Mouse (Mus musculus): ENCODE measurements around the gene Gm11060. TPM values are rescaled to one million over a fixed set of nuclear protein-coding genes. Genes with fewer than 3 reads are reported as not detected.
A peak's percentile ranks its signal among the peaks of the same experiment; 100 is the strongest.

The Gm11060 gene
- polyA plus RNA-seq, 1 experiment from 2014 or later: not detected

DNA sequence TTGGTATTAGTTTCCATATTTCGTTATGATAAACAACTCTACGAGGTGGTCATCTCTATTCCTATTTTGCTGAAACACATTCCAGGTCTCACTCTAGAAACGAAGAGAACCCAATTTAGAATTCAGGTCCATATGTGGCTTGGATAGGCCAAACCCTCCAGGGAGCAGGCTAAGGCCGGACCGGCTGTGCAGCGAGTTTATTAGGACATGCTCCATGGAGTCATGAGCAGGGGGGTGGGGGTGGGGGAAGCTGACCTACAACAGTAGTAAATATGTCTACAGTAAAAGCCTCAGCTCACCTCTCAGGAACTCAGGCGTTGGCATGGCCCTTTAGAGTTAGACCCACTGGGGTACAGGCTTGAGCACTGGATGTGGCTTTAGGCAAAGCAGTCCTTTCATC is 14.7 kb upstream of the Gm11060 start:
- ATAC-seq (ENCODE audit: low FRiP score, low TSS enrichment): peak; percentile 61; the same call in 1 of the 2 replicates
- Histone ChIP-seq H3K36me3 (ENCODE audit: control insufficient read depth, insufficient read depth, low read length) (no peaks in the 10 kb centered on the region), H3K4me3 (ENCODE audit: low read length) (no peak overlapping the region), H3K9me3 (ENCODE audit: control insufficient read depth, low read length) (no peaks in the 10 kb centered on the region), H3K4me2 (replicated peaks; ENCODE audit: low read depth, low read length) (no peak overlapping the region), H3K4me1 (ENCODE audit: control insufficient read depth, insufficient read depth, low read length) (peaks cover 18% of the 10 kb centered on the region; the same call in 1 of the 2 replicates), H3K27ac (ENCODE audit: low read depth, low read length) (no peak overlapping the region), H3K27me3 (ENCODE audit: control insufficient read depth, insufficient read depth, low read length) (no peaks in the 10 kb centered on the region), H3K9ac (ENCODE audit: low read depth, low read length) (no peak overlapping the region)
- WGBS: 49% methylated on average over 7 of the region's 7 CpGs

DNA sequence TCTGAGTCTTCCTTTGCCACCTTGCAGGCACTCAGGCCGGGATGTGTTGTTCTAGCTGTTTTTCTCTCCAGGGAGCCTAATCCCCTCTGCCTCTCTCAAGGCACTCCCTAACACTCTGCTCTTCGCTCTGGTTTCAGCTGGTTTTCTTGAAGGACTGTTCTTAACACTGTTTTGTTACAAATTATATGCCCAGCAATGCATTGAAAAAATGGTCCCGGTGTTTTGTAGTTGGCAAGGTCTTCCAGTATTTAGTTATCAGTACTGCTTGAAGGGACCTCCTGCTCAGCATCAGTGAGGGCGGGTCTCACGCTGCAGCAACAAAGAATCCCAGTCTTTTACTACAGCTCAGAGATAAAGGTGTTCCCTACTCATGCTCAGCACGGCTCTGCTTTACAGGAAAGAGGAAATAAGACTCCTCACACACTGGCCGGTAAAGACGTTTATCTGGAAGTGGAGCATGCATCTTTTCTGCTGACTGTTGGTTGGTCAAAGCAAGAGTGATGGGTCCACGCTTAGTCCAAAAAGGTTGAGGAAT is 9.5 kb upstream of the Gm11060 start:
- 45% methylated on average over 9 of the region's 9 CpGs for WGBS
- no peak for ATAC-seq (ENCODE audit: low FRiP score, low TSS enrichment)

DNA sequence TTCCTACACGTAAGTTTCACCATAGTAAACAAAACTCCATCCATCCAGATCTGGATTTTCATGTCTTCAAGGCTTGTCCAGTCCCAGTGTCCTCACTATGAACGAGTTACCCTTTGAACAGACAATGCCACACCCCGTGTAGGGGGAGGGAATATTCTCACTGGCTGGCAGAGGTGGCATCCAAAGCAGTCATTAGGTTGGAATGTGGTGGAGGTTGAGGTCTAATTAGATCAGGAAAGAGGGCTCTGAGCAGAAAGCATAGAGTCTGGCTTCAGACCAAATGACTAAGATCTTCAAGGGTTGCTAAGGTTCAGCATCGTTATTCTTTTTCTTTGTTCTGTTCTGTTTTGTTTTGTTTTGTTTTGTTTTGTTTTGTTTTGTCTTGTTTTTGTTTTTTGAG is 7.8 kb upstream of the Gm11060 start:
- no peak overlapping the region for H3K4me3 ChIP-seq (ENCODE audit: low read length)

More for the DNA sequence above, 9.5 kb upstream of the Gm11060 start:
- H3K4me1 ChIP-seq (ENCODE audit: control insufficient read depth, insufficient read depth, low read length): peaks cover 2% of the 10 kb centered on the region; the same call in 1 of the 2 replicates
- H3K9ac ChIP-seq (ENCODE audit: low read depth, low read length): no peak overlapping the region
- no peaks in the 10 kb centered on the region for H3K36me3 ChIP-seq (ENCODE audit: control insufficient read depth, insufficient read depth, low read length)
- H3K4me3 ChIP-seq (ENCODE audit: low read length): no peak overlapping the region
- H3K27ac ChIP-seq (ENCODE audit: low read depth, low read length): no peak overlapping the region
- H3K4me2 ChIP-seq (replicated peaks; ENCODE audit: low read depth, low read length): no peak overlapping the region
- no peaks in the 10 kb centered on the region for H3K27me3 ChIP-seq (ENCODE audit: control insufficient read depth, insufficient read depth, low read length)
- H3K9me3 ChIP-seq (ENCODE audit: control insufficient read depth, low read length): no peaks in the 10 kb centered on the region

DNA sequence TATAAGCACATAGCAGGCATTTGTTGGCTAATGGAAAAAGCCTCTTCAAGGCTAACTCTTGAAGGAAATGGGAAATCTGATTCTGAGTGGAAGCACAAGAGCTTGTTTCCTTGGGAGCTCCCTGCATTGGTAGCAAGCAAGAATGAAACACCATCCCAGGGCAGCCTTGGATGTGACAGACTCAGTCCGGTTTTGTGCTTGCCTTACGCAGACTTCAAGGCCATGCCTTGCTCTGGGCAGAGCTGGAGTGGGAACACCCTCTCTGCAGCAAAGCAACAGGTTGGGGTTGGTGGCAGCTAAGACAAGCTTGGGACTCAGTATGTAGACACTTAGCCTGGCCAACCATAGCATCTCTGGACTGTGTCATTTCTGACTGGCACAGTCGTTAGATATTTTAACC is 5.7 kb upstream of the Gm11060 start:
- Histone ChIP-seq H3K36me3 (ENCODE audit: control insufficient read depth, insufficient read depth, low read length) (no peaks in the 10 kb centered on the region), H3K9ac (ENCODE audit: low read depth, low read length) (no peak overlapping the region), H3K27me3 (ENCODE audit: control insufficient read depth, insufficient read depth, low read length) (no peaks in the 10 kb centered on the region), H3K9me3 (ENCODE audit: control insufficient read depth, low read length) (no peaks in the 10 kb centered on the region), H3K4me3 (ENCODE audit: low read length) (no peak overlapping the region), H3K27ac (ENCODE audit: low read depth, low read length) (no peak overlapping the region), H3K4me2 (replicated peaks; ENCODE audit: low read depth, low read length) (no peak overlapping the region), H3K4me1 (ENCODE audit: control insufficient read depth, insufficient read depth, low read length) (peaks cover 23% of the 10 kb centered on the region)
- ATAC-seq (ENCODE audit: low FRiP score, low TSS enrichment): no peak
- WGBS: 96% methylated on average over 3 of the region's 3 CpGs

More for the DNA sequence above, 7.8 kb upstream of the Gm11060 start:
- Histone ChIP-seq H3K9me3 (ENCODE audit: control insufficient read depth, low read length) (no peaks in the 10 kb centered on the region), H3K27ac (ENCODE audit: low read depth, low read length) (no peak overlapping the region), H3K9ac (ENCODE audit: low read depth, low read length) (no peak overlapping the region), H3K36me3 (ENCODE audit: control insufficient read depth, insufficient read depth, low read length) (no peaks in the 10 kb centered on the region), H3K27me3 (ENCODE audit: control insufficient read depth, insufficient read depth, low read length) (no peaks in the 10 kb centered on the region), H3K4me1 (ENCODE audit: control insufficient read depth, insufficient read depth, low read length) (peaks cover 8% of the 10 kb centered on the region; the same call in 1 of the 2 replicates), H3K4me2 (replicated peaks; ENCODE audit: low read depth, low read length) (no peak overlapping the region)
- ATAC-seq (ENCODE audit: low FRiP score, low TSS enrichment): no peak
- WGBS: 81% methylated on average over 4 of the region's 4 CpGs

DNA sequence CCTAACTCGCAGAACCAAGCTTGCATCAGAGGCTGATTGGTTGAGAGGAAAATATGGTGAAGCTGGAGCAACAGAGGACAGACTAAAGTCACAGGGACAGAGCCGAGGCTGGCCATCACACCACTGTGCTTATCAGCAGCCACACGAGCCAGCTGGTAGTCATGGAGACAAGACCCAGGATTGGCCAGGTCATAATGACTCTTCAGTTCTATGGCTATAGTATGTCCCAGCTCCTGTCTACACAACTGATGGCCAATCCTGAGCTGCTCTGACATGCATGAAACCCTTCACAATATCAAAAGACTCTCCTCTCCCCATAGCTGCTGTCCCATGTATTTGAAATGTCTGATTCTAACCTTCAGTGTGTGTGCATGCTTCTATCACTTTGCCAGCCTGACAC is 3.8 kb upstream of the Gm11060 start:
- no peak overlapping the region for H3K4me3 ChIP-seq (ENCODE audit: low read length)
- no peak for ATAC-seq (ENCODE audit: low FRiP score, low TSS enrichment)
- H3K9ac ChIP-seq (ENCODE audit: low read depth, low read length): no peak overlapping the region
- H3K4me2 ChIP-seq (replicated peaks; ENCODE audit: low read depth, low read length): no peak overlapping the region
- H3K9me3 ChIP-seq (ENCODE audit: control insufficient read depth, low read length): no peaks in the 10 kb centered on the region
- no peaks in the 10 kb centered on the region for H3K27me3 ChIP-seq (ENCODE audit: control insufficient read depth, insufficient read depth, low read length)
- H3K4me1 ChIP-seq (ENCODE audit: control insufficient read depth, insufficient read depth, low read length): peaks cover 23% of the 10 kb centered on the region
- no peaks in the 10 kb centered on the region for H3K36me3 ChIP-seq (ENCODE audit: control insufficient read depth, insufficient read depth, low read length)
- H3K27ac ChIP-seq (ENCODE audit: low read depth, low read length): no peak overlapping the region
- 68% methylated on average over 3 of the region's 3 CpGs for WGBS

DNA sequence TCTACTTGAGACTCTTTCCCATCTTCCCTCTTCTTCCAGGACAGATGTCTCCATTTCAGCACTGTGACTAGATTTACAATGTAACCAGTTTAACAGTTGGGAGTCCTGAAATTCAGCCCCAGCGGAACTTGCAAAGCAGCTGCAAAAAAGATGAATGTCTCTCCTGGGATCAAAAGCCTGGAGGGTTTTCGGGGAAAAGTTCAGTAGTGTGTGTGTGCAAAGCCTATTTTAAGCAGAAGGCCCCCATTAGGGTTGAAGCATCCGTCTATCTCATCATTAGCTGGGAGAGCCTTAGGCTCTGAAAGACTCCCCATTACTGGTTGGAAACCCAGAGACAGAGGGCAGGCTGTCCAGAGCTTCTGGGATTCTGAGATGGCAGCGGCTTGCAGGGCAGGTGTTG is 2.7 kb upstream of the Gm11060 start:
- WGBS: 32% methylated on average over 4 of the region's 4 CpGs
- H3K27ac ChIP-seq (ENCODE audit: low read depth, low read length): peak overlapping the region; percentile 89
- no peaks in the 10 kb centered on the region for H3K27me3 ChIP-seq (ENCODE audit: control insufficient read depth, insufficient read depth, low read length)
- no peak overlapping the region for H3K9ac ChIP-seq (ENCODE audit: low read depth, low read length)
- no peaks in the 10 kb centered on the region for H3K9me3 ChIP-seq (ENCODE audit: control insufficient read depth, low read length)
- no peaks in the 10 kb centered on the region for H3K36me3 ChIP-seq (ENCODE audit: control insufficient read depth, insufficient read depth, low read length)
- H3K4me3 ChIP-seq (ENCODE audit: low read length): no peak overlapping the region
- H3K4me2 ChIP-seq (replicated peaks; ENCODE audit: low read depth, low read length): no peak overlapping the region
- peaks cover 23% of the 10 kb centered on the region for H3K4me1 ChIP-seq (ENCODE audit: control insufficient read depth, insufficient read depth, low read length)
- ATAC-seq (ENCODE audit: low FRiP score, low TSS enrichment): peak; percentile 47

DNA sequence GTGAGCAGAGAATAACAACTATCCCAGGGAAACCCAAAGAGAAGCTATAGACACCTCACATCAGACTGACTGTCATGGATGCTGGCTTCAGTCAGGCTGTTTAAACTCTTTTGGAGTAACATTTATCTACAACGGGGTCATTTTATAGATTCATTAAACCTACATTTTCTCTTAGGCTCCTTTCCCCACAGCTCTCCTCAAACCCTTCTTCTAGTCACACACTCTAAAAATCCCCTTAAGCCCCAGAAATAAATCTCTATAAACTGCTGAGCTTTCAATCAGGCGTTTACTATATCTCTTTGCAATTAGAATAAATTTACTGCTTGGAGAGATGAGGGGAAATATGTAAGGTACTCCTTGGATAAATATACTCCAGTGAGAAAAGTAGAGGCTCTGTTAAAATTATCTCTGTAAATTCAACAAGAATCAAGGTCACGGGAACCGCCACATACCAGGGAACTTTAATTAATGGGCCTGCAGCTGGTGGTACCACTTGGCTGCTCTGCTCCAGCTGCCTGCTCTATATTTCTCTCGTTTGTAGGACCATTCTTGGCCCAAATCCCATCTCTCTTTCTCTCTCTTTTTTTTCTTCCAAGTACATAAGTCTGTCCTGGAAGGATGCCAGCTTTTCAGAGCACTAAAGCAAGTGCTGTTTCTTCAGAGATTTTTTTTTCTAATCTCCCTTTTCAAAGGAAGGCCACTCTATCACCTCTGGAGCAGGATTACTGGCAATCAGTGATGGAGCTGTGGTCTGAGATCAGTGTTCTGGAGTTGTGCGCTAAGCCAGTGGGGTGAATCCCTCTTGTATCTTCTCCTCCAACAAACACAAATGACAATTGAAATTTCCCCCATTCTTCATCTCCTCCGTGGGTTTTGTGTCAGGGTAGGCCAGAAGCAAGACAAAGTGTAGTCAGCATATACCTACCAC is 2.0 kb upstream of the Gm11060 start:
- peak; percentile 53; the same call in 1 of the 2 replicates for ATAC-seq (ENCODE audit: low FRiP score, low TSS enrichment)
- H3K27me3 ChIP-seq (ENCODE audit: control insufficient read depth, insufficient read depth, low read length): no peaks in the 10 kb centered on the region
- WGBS: 23% methylated on average over 7 of the region's 7 CpGs
- peak overlapping the region; percentile 89 for H3K27ac ChIP-seq (ENCODE audit: low read depth, low read length)
- H3K9ac ChIP-seq (ENCODE audit: low read depth, low read length): no peak overlapping the region
- no peaks in the 10 kb centered on the region for H3K9me3 ChIP-seq (ENCODE audit: control insufficient read depth, low read length)
- no peak overlapping the region for H3K4me3 ChIP-seq (ENCODE audit: low read length)
- H3K36me3 ChIP-seq (ENCODE audit: control insufficient read depth, insufficient read depth, low read length): no peaks in the 10 kb centered on the region
- H3K4me1 ChIP-seq (ENCODE audit: control insufficient read depth, insufficient read depth, low read length): peaks cover 23% of the 10 kb centered on the region
- no peak overlapping the region for H3K4me2 ChIP-seq (replicated peaks; ENCODE audit: low read depth, low read length)

DNA sequence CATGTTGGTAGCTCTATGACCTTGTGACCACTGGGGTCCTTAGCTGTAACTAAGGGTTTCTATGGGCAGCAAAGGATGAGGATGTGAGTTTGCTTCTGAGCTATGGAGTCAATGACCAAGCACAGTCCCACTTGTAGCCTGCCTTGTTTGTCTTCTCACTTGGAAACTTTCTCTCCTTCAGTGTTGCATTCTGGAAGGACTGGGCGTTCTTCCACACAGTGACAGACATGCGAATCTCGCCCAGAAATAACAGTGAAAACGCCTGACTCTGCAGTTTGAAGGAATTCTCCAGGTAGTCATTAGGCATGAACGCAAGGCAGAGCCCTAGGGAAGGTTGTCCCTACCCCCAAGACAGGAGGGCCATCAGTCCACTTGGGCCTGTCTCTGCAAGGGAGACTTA is 827 bp upstream of the Gm11060 start:
- 74% methylated on average over 5 of the region's 5 CpGs for WGBS
- H3K27me3 ChIP-seq (ENCODE audit: control insufficient read depth, insufficient read depth, low read length): no peaks in the 10 kb centered on the region
- no peak for ATAC-seq (ENCODE audit: low FRiP score, low TSS enrichment)

More for the DNA sequence above, 827 bp upstream of the Gm11060 start:
- H3K4me3 ChIP-seq (ENCODE audit: low read length): no peak overlapping the region
- H3K27ac ChIP-seq (ENCODE audit: low read depth, low read length): no peak overlapping the region
- H3K9me3 ChIP-seq (ENCODE audit: control insufficient read depth, low read length): no peaks in the 10 kb centered on the region
- H3K4me2 ChIP-seq (replicated peaks; ENCODE audit: low read depth, low read length): no peak overlapping the region
- no peak overlapping the region for H3K9ac ChIP-seq (ENCODE audit: low read depth, low read length)
- peaks cover 23% of the 10 kb centered on the region for H3K4me1 ChIP-seq (ENCODE audit: control insufficient read depth, insufficient read depth, low read length)
- H3K36me3 ChIP-seq (ENCODE audit: control insufficient read depth, insufficient read depth, low read length): no peaks in the 10 kb centered on the region
